Mouse (Mus musculus) spleen, adult 2 months (tissue): Measurements from ENCODE around the gene Myo18a. TPM values are rescaled to one million over a fixed set of nuclear protein-coding genes. Genes with fewer than 3 reads are reported as not detected.
"Not testable (repeated sequence)": the region's sequence is repeated elsewhere in the genome, so short reads cannot be mapped to it uniquely, and the experiment has no call there.

Experiments used
- DNase-seq, 2 experiments: peaks; one replicate each; pipeline versions ENCODE4 v3.0.0 to v3.0.0-alpha.2; 2012 to 2021; ENCODE audit warnings: low spot score in 2 of 2, low read depth in 1 of 2
- H3K27ac ChIP-seq: fragments of 200-500 bp; 2 replicates; pipeline ENCODE4 v1.5.1; 2012; ENCODE audit warnings: low read length, inconsistent platforms; ENCODE audit not compliant: insufficient read depth
- H3K27me3 ChIP-seq: fragments of 200-500 bp; 2 replicates; pipeline ENCODE4 v1.6.1; 2012; ENCODE audit warnings: mild to moderate bottlenecking, moderate library complexity, low read length, inconsistent platforms; ENCODE audit not compliant: control insufficient read depth, insufficient read depth
- H3K36me3 ChIP-seq: fragments of 200-500 bp; 2 replicates; pipeline ENCODE4 v1.6.1; 2012; ENCODE audit warnings: mild to moderate bottlenecking, low read length, inconsistent platforms; ENCODE audit not compliant: control insufficient read depth, insufficient read depth
- H3K4me1 ChIP-seq: fragments of 200-500 bp; 2 replicates; pipeline ENCODE4 v1.6.1; 2011; ENCODE audit warnings: inconsistent platforms; ENCODE audit not compliant: control insufficient read depth, insufficient read depth, insufficient read length
- H3K4me3 ChIP-seq: fragments of 200-500 bp; 2 replicates; pipeline ENCODE4 v1.5.1; 2011; ENCODE audit warnings: mild to moderate bottlenecking, inconsistent platforms; ENCODE audit not compliant: insufficient read depth, insufficient read length; ENCODE audit errors: extremely low read depth
- CTCF ChIP-seq: fragments of 200-500 bp; IDR thresholded peaks from 2 replicates; pipeline ENCODE4 v1.5.1; 2011; ENCODE audit warnings: mild to moderate bottlenecking, inconsistent platforms; ENCODE audit not compliant: insufficient read depth, insufficient read length, insufficient replicate concordance; ENCODE audit errors: extremely low read depth
- POLR2A ChIP-seq: fragments of 200-500 bp; IDR thresholded peaks from 2 replicates; pipeline ENCODE4 v1.6.1; 2011; ENCODE audit warnings: low read depth, low read length, inconsistent platforms
- WGBS: fragments of 180-500 bp; shearing (Covaris S2); methylation state at CpG from one replicate; pipeline ENCODE4 v1.1.7; 2018; 5-methylcytosine and 5-hydroxymethylcytosine counted together
- polyA plus RNA-seq: library from polyadenylated mRNA; depleted of rRNA; stranded (reverse); fragments of >200 nt; gene quantifications from 2 replicates; pipeline ENCODE4 v1.2.3, GENCODE M21; 2012

The Myo18a gene
- polyA plus RNA-seq, 1 experiment: 52.3 TPM

- Histone ChIP-seq H3K4me3 (no peak overlapping the region), H3K27ac (no peak overlapping the region), H3K36me3 (no peaks in the 10 kb centered on the region), H3K27me3 (no peaks in the 10 kb centered on the region), H3K4me1 (no peaks in the 10 kb centered on the region)
- 3% methylated on average over 6 of the region's 6 CpGs for WGBS
- peak; percentile 14 to 59 for DNase-seq
- TF ChIP-seq POLR2A: no peak
- TF ChIP-seq CTCF: peak; percentile 75; the same call in 1 of the 2 replicates
Measured at GRCm38 (mm10) chr11:77737289-77737688, 25.8 kb upstream of the Myo18a start.

- TF ChIP-seq POLR2A (no peak), CTCF (no peak)
- DNase-seq: no peak
- WGBS: 86% methylated on average over 7 of the region's 7 CpGs
- H3K27ac ChIP-seq: no peak overlapping the region
- H3K27me3 ChIP-seq: no peaks in the 10 kb centered on the region
- no peaks in the 10 kb centered on the region for H3K36me3 ChIP-seq
- H3K4me1 ChIP-seq: no peaks in the 10 kb centered on the region
- H3K4me3 ChIP-seq: no peak overlapping the region
Measured at GRCm38 (mm10) chr11:77738555-77738954, 24.5 kb upstream of the Myo18a start.

- peak in 1 of 2 experiments; percentile 10 for DNase-seq
- H3K4me1 ChIP-seq: no peaks in the 10 kb centered on the region
- H3K4me3 ChIP-seq: no peak overlapping the region
- no peaks in the 10 kb centered on the region for H3K36me3 ChIP-seq
- no peaks in the 10 kb centered on the region for H3K27me3 ChIP-seq
- no peak overlapping the region for H3K27ac ChIP-seq
- 23% methylated on average over 6 of the region's 6 CpGs for WGBS
- TF ChIP-seq POLR2A (no peak), CTCF (peak; percentile 21; the same call in 1 of the 2 replicates)
Measured at GRCm38 (mm10) chr11:77743966-77744365, 19.1 kb upstream of the Myo18a start.

- Histone ChIP-seq H3K27ac (no peak overlapping the region), H3K27me3 (no peaks in the 10 kb centered on the region), H3K4me3 (no peak overlapping the region), H3K4me1 (no peaks in the 10 kb centered on the region), H3K36me3 (no peaks in the 10 kb centered on the region)
- no peak for DNase-seq
- whole genome bisulfite sequencing: 89% methylated on average over 4 of the region's 4 CpGs
- no peak for TF ChIP-seq CTCF
- TF ChIP-seq POLR2A: no peak
Measured at GRCm38 (mm10) chr11:77746652-77747051, 16.4 kb upstream of the Myo18a start.

- not testable (repeated sequence) for H3K4me1 ChIP-seq, H3K27me3 ChIP-seq, H3K36me3 ChIP-seq, DNase-seq, H3K27ac ChIP-seq, H3K4me3 ChIP-seq
- WGBS: 85% methylated on average over 15 of the region's 15 CpGs
Measured at GRCm38 (mm10) chr11:77747103-77747502, 15.9 kb upstream of the Myo18a start.

GRCm38 (mm10) chr11:77748996-77749395, 14.1 kb upstream of the Myo18a start:
- Histone ChIP-seq H3K36me3 (no peaks in the 10 kb centered on the region), H3K4me1 (no peaks in the 10 kb centered on the region), H3K4me3 (no peak overlapping the region), H3K27me3 (no peaks in the 10 kb centered on the region), H3K27ac (no peak overlapping the region)
- WGBS: 95% methylated on average over 5 of the region's 5 CpGs
- no peak for DNase-seq
- TF ChIP-seq POLR2A (no peak), CTCF (no peak)

- Histone ChIP-seq H3K4me1 (no peaks in the 10 kb centered on the region), H3K36me3 (no peaks in the 10 kb centered on the region), H3K27me3 (no peaks in the 10 kb centered on the region), H3K4me3 (no peak overlapping the region), H3K27ac (no peak overlapping the region)
- DNase-seq: no peak
- 79% methylated on average over 5 of the region's 5 CpGs for WGBS
- no peak for TF ChIP-seq CTCF
Measured at GRCm38 (mm10) chr11:77752525-77752924, 10.5 kb upstream of the Myo18a start.
